Mouse (Mus musculus): ENCODE measurements at regions not wholly inside any gene's neighbourhood (a gene's known extent, or its start where the extent isn't known, plus 50 kb on each side); places are given as distances from the start of the nearest gene placed in this dataset.

GRCm38 (mm10) chr12:56404262-56404661, 58.6 kb upstream of the Mbip start:
- WGBS = 82% methylated on average over 2 of the region's 2 CpGs
- DNase-seq (ENCODE audit: low read depth, low spot score) = no peak

- no peak for DNase-seq (ENCODE audit: low read depth, low spot score)
- WGBS = 73% methylated on average over 6 of the region's 6 CpGs
These were observed 57.9 kb upstream of the Mbip start for GRCm38 (mm10) chr12:56403626-56404025.

- no peak for DNase-seq (ENCODE audit: low read depth, low spot score)
- 41% methylated on average over 6 of the region's 6 CpGs for WGBS
These were observed 57.1 kb upstream of the Mbip start for GRCm38 (mm10) chr12:56402844-56403243.

GRCm38 (mm10) chr12:56402137-56402536, 56.4 kb upstream of the Mbip start:
- WGBS = 81% methylated on average over 7 of the region's 7 CpGs
- no peak for DNase-seq (ENCODE audit: low read depth, low spot score)
